Mouse (Mus musculus): ENCODE data around the gene Akap7. TPM values are rescaled to one million over a fixed set of nuclear protein-coding genes. Genes with fewer than 3 reads are reported as not detected.
A peak's percentile ranks its signal among the peaks of the same experiment; 100 is the strongest.
"Not testable (repeated sequence)": the region's sequence is repeated elsewhere in the genome, so short reads cannot be mapped to it uniquely, and the experiment has no call there.

Akap7 gene
- total and polyA plus RNA-seq, 2 experiments, result 2.1 to 11.8 TPM

DNA sequence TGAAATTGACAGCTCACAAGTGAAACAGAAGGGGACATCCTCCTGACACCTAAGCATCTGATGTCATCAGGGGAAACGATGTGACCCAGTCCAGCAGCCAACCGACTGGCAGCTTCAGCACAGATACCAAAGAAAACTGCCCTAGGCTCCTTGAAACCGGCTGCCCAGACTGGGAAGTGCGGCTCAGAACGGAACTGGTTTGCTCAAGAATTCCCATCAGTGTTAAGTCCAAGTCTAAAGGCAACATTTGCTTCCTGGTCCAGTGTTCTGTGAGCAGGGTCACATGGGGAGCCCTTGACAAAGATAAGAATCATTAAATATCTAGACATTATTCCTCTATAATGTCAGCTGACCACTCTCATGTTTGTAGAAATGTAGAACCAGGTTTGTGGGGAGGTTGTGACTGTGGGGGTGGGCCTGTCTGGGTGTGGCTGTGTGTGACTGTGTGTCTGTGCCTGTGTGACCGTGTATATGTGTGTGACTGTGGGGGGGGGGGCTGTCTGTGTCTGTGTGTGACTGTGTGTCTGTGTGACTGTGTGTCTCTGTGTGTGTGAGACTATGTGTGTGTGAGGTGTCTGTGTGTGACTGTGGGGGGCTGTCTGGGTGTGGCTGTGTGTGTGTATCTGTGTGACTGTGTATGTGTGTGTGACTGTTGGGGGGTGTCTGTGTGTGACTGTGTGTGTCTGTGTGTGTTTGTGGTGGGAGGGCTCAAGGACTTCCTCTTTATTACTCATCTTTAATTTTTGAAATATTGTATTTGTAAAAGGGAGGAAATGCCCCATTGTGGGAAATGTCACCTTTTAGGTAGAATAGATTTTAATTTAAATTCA, 140.1 kb downstream of the Akap7 start:
- Histone ChIP-seq H3K36me3 (ENCODE audit: control insufficient read depth, insufficient read depth, low read length) (no peaks in the 10 kb centered on the region), H3K4me1 (ENCODE audit: control insufficient read depth, insufficient read depth, low read length) (no peaks in the 10 kb centered on the region), H3K27ac (replicated peaks; ENCODE audit: insufficient read depth, low read depth, low read length) (no peak overlapping the region), H3K79me2 (ENCODE audit: control insufficient read depth, insufficient read depth, low read length) (no peaks in the 10 kb centered on the region), H3K4me3 (ENCODE audit: insufficient read depth, low read depth, low read length) (no peak overlapping the region), H3K9ac (ENCODE audit: low read depth, low read length) (no peak overlapping the region), H3K27me3 (ENCODE audit: control insufficient read depth, insufficient read depth, low read length) (no peaks in the 10 kb centered on the region)
- no peak for TF ChIP-seq POLR2A (IDR thresholded peaks at IDR 0.05; ENCODE audit: extremely low read depth, insufficient read depth, low read length)
- no peak for TF ChIP-seq CTCF (IDR thresholded peaks at IDR 0.05; ENCODE audit: low read depth, low read length)
- DNase-seq (ENCODE audit: extremely low read depth, low read depth, low spot score), result no peak
- WGBS, result 81% methylated on average over 6 of the region's 6 CpGs

DNA sequence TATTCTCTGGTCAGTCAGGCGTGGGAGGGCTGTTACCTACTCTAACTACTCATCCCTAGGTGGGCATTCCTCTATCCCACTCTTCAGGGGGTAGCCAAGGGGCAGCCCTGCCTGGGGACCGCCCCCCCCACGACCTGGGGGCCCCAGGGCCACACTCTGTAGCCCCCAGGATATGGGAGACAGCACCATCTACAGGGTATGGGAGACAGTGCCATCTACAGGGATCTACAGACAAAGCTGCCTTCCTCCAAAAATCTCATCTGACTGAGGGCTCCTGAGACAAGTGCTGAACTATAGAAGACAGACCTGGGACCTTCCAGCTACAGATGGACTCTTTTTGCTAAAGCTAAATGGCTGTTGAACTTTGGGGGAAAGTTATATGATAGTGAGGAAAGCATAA, 144.2 kb downstream of the Akap7 start:
- not testable (repeated sequence) for H3K36me3 ChIP-seq (ENCODE audit: control insufficient read depth, insufficient read depth, low read length); H3K27ac ChIP-seq (replicated peaks; ENCODE audit: insufficient read depth, low read depth, low read length); H3K4me1 ChIP-seq (ENCODE audit: control insufficient read depth, insufficient read depth, low read length); H3K27me3 ChIP-seq (ENCODE audit: control insufficient read depth, insufficient read depth, low read length); DNase-seq (ENCODE audit: extremely low read depth, low read depth, low spot score); H3K9ac ChIP-seq (ENCODE audit: low read depth, low read length); H3K4me3 ChIP-seq (ENCODE audit: insufficient read depth, low read depth, low read length); H3K79me2 ChIP-seq (ENCODE audit: control insufficient read depth, insufficient read depth, low read length)
- TF ChIP-seq CTCF (IDR thresholded peaks at IDR 0.05; ENCODE audit: low read depth, low read length), result peak; percentile 14; the same call in 1 of the 2 replicates
- WGBS, result 41% methylated on average over 3 of the region's 3 CpGs

DNA sequence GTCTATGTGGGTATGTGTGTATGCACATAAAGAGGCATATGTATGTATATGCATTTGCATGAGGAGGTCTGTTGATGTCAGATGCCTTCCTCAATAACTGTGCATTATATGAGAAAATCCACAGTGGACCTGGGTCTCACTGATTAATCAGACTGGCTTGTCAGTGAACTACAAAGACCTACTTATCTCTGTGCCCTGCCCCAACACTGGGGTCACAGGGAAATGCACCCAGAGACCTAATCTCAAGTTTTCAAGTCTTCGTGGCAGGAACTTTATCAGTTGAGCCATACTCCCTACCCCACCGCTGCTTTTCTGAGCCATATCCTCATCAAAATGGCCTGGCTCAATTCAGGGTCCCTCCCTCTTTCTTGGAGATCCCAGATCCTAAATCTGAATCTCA, 146.0 kb downstream of the Akap7 start:
- 80% methylated on average over 2 of the region's 2 CpGs for WGBS
- no peaks in the 10 kb centered on the region for H3K4me1 ChIP-seq (ENCODE audit: control insufficient read depth, insufficient read depth, low read length)
- no peak overlapping the region for H3K27ac ChIP-seq (replicated peaks; ENCODE audit: insufficient read depth, low read depth, low read length)
- TF ChIP-seq CTCF (IDR thresholded peaks at IDR 0.05; ENCODE audit: low read depth, low read length) (no peak), POLR2A (IDR thresholded peaks at IDR 0.05; ENCODE audit: extremely low read depth, insufficient read depth, low read length) (no peak)
- no peaks in the 10 kb centered on the region for H3K36me3 ChIP-seq (ENCODE audit: control insufficient read depth, insufficient read depth, low read length)
- H3K4me3 ChIP-seq (ENCODE audit: insufficient read depth, low read depth, low read length), result no peak overlapping the region
- H3K79me2 ChIP-seq (ENCODE audit: control insufficient read depth, insufficient read depth, low read length), result no peaks in the 10 kb centered on the region
- H3K27me3 ChIP-seq (ENCODE audit: control insufficient read depth, insufficient read depth, low read length), result no peaks in the 10 kb centered on the region
- DNase-seq (ENCODE audit: extremely low read depth, low read depth, low spot score), result no peak
- no peak overlapping the region for H3K9ac ChIP-seq (ENCODE audit: low read depth, low read length)

DNA sequence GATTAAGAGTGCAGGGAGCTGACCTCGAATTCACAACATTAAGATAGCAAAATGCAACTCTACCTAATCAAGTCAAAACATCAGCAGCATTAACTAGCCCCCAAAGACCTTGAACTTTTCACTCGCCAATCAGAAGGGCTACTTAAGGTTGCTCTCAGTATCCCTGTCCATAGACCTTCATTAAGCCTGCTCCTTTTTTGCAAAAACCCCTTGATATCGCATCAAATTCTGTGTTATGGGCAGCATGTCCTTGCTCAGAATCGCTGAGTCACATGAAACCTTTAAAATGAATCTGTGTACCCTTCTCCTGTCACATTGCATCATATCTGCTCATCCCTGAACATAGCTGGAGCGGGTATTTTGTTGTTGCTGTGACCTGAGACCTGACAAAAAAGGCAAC, 149.0 kb downstream of the Akap7 start:
- DNase-seq (ENCODE audit: extremely low read depth, low read depth, low spot score), result no peak
- no peak overlapping the region for H3K27ac ChIP-seq (replicated peaks; ENCODE audit: insufficient read depth, low read depth, low read length)
- no peaks in the 10 kb centered on the region for H3K79me2 ChIP-seq (ENCODE audit: control insufficient read depth, insufficient read depth, low read length)
- WGBS, result 82% methylated on average over 5 of the region's 5 CpGs
- no peak overlapping the region for H3K4me3 ChIP-seq (ENCODE audit: insufficient read depth, low read depth, low read length)
- H3K4me1 ChIP-seq (ENCODE audit: control insufficient read depth, insufficient read depth, low read length), result no peaks in the 10 kb centered on the region
- no peak overlapping the region for H3K9ac ChIP-seq (ENCODE audit: low read depth, low read length)
- H3K27me3 ChIP-seq (ENCODE audit: control insufficient read depth, insufficient read depth, low read length), result no peaks in the 10 kb centered on the region
- no peaks in the 10 kb centered on the region for H3K36me3 ChIP-seq (ENCODE audit: control insufficient read depth, insufficient read depth, low read length)
- TF ChIP-seq CTCF (IDR thresholded peaks at IDR 0.05; ENCODE audit: low read depth, low read length) (no peak), POLR2A (IDR thresholded peaks at IDR 0.05; ENCODE audit: extremely low read depth, insufficient read depth, low read length) (no peak)

DNA sequence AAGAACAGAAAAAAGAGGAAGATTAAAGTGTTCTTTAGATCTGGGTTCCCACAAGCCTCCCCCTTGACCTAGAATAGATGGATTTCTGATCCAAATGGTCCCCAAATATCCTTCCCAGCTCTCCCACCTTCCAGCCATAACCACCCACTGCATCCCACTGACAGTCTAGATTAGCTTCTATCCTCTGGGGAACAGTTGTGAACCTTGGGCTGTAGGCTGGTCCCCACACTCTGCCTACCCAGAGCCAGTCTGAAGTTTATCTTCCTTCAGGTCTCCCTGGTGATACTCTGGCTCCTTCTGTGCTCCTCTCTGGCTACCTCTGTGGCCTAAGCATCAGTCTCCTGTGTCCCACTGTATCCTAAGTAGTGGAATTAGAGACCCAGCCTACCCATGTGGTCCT, 150.3 kb downstream of the Akap7 start:
- no peaks in the 10 kb centered on the region for H3K4me1 ChIP-seq (ENCODE audit: control insufficient read depth, insufficient read depth, low read length)

DNA sequence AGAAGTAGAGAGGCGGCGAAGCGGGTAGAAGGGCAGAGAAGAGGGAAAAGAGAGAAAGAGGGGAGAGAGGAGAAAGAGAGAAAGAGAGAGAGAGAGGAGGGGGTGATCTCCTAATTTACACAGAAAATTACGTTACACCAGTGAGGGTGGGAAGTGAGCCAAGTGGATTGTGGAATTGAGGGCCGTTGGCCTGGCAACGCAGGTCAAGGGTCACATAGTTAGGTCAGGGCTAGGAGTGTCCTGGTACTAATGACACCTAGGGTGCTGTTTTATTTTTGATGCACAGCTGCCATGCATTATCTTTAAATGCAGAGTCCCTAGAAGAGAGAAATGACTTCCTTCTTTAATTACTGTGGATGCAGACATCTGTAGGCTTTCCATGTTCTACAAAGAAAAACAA, 153.4 kb downstream of the Akap7 start:
- Histone ChIP-seq H3K4me3 (ENCODE audit: insufficient read depth, low read depth, low read length) (no peak overlapping the region), H3K9ac (ENCODE audit: low read depth, low read length) (no peak overlapping the region), H3K79me2 (ENCODE audit: control insufficient read depth, insufficient read depth, low read length) (no peaks in the 10 kb centered on the region), H3K27me3 (ENCODE audit: control insufficient read depth, insufficient read depth, low read length) (no peaks in the 10 kb centered on the region), H3K27ac (replicated peaks; ENCODE audit: insufficient read depth, low read depth, low read length) (no peak overlapping the region), H3K36me3 (ENCODE audit: control insufficient read depth, insufficient read depth, low read length) (no peaks in the 10 kb centered on the region), H3K4me1 (ENCODE audit: control insufficient read depth, insufficient read depth, low read length) (no peaks in the 10 kb centered on the region)
- 60% methylated on average over 6 of the region's 6 CpGs for WGBS
- DNase-seq (ENCODE audit: extremely low read depth, low read depth, low spot score), result peak; percentile 51
- TF ChIP-seq POLR2A (IDR thresholded peaks at IDR 0.05; ENCODE audit: extremely low read depth, insufficient read depth, low read length) (no peak), CTCF (IDR thresholded peaks at IDR 0.05; ENCODE audit: low read depth, low read length) (no peak)

More for the DNA sequence above, 150.3 kb downstream of the Akap7 start:
- no peak for DNase-seq (ENCODE audit: extremely low read depth, low read depth, low spot score)
- no peak overlapping the region for H3K27ac ChIP-seq (replicated peaks; ENCODE audit: insufficient read depth, low read depth, low read length)
- H3K27me3 ChIP-seq (ENCODE audit: control insufficient read depth, insufficient read depth, low read length), result no peaks in the 10 kb centered on the region
- H3K79me2 ChIP-seq (ENCODE audit: control insufficient read depth, insufficient read depth, low read length), result no peaks in the 10 kb centered on the region
- no peak overlapping the region for H3K4me3 ChIP-seq (ENCODE audit: insufficient read depth, low read depth, low read length)
- no peak overlapping the region for H3K9ac ChIP-seq (ENCODE audit: low read depth, low read length)
- H3K36me3 ChIP-seq (ENCODE audit: control insufficient read depth, insufficient read depth, low read length), result no peaks in the 10 kb centered on the region
- TF ChIP-seq CTCF (IDR thresholded peaks at IDR 0.05; ENCODE audit: low read depth, low read length) (no peak), POLR2A (IDR thresholded peaks at IDR 0.05; ENCODE audit: extremely low read depth, insufficient read depth, low read length) (no peak)

All from liver, adult 2 months (tissue).